Mouse (Mus musculus): Measurements from ENCODE around the gene Uncx. TPM values are rescaled to one million over a fixed set of nuclear protein-coding genes. Genes with fewer than 3 reads are reported as not detected.

Uncx gene
- not detected for total RNA-seq (2023)

DNA sequence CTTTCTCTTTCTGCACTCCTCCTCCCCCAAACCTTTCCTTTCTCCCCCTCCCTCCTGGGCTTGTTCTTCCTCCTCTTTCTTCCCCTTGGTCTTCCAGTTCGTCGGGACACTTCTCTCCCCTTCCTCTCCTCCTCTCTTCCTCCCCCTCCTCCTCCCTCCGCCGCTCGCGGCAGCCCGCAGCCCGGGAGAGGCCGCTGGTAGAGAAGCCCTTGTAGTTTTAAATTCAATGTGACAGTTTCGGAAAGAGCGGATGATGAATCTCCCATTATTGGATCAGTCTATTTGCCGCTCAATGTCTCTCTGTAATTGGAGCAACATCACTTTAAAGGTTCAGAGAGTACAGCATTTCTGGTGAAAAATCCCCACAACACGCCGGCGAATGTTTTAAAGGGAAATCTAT lies at the start of gene Uncx:
TSS of gene Uncx (plus strand) at position 281 of the 400 bp plus-strand sequence.

Other genes with a start within 250 kb of the Uncx start
- 10 to 100 TPM; 77.5 to 95.1 TPM for gene Adap1, start 217.9 kb upstream of the Uncx start, total RNA-seq (2023)
- gene Cox19, start 192.1 kb upstream of the Uncx start, total RNA-seq (2023), result 10 to 100 TPM; 25.7 to 26.6 TPM
- not detected for gene Cyp2w1, start 190.9 kb upstream of the Uncx start, total RNA-seq (2023)
- gene Gpr146, start 165.8 kb upstream of the Uncx start, total RNA-seq (2023), result 10 to 100 TPM in 1 of 2 experiments, 1 to 10 TPM in 1; 9.1 to 10.2 TPM
- gene C130050O18Rik, start 138.2 kb upstream of the Uncx start, total RNA-seq (2023), result 10 to 100 TPM; 29.8 to 32.2 TPM
- under 1 TPM; 0.24 to 0.29 TPM for gene Gper1, start 120.3 kb upstream of the Uncx start, total RNA-seq (2023)
- gene 3110082I17Rik, start 83.0 kb upstream of the Uncx start, total RNA-seq (2023), result 10 to 100 TPM in 1 of 2 experiments, 1 to 10 TPM in 1; 9.7 to 11.1 TPM
- 100 to 1,000 TPM; 134 to 142 TPM for gene Zfand2a, start 58.9 kb upstream of the Uncx start, total RNA-seq (2023)
- 1 to 10 TPM; 8.1 to 9.1 TPM for gene Micall2, start 192.8 kb downstream of the Uncx start, total RNA-seq (2023)
- gene Ints1, start 232.2 kb downstream of the Uncx start, total RNA-seq (2023), result 10 to 100 TPM; 44.9 to 47.3 TPM
- 100 to 1,000 TPM; 115 to 118 TPM for gene Mafk, start 248.0 kb downstream of the Uncx start, total RNA-seq (2023)